Mouse (Mus musculus) E14TG2a.4 (cell line): Measurements from ENCODE around the gene Rhbdf1.

Source experiments
- CTCF ChIP-seq: conservative IDR thresholded peaks from 2 replicates; pipeline ENCODE4 v1.5.1; 2014; ENCODE audit warnings: low read length
- NANOG ChIP-seq: IDR thresholded peaks from 2 replicates; pipeline ENCODE4 v1.6.1; 2014; ENCODE audit warnings: borderline replicate concordance, low read length, mixed read lengths
- POU5F1 ChIP-seq: IDR thresholded peaks from 2 replicates; pipeline ENCODE4 v1.6.1; 2014; ENCODE audit warnings: low read length, borderline replicate concordance

GRCm38 (mm10) chr11:32210623-32211022 is 11.5 kb downstream of the Rhbdf1 start:
- TF ChIP-seq CTCF (no peak), POU5F1 (no peak), NANOG (no peak)
